Mouse (Mus musculus): ENCODE results near the gene Mroh2a. TPM values are rescaled to one million over a fixed set of nuclear protein-coding genes. Genes with fewer than 3 reads are reported as not detected.
"Not testable (repeated sequence)": the region's sequence is repeated elsewhere in the genome, so short reads cannot be mapped to it uniquely, and the experiment has no call there.

Mroh2a gene
- polyA plus RNA-seq, 1 experiment: 0.96 TPM

GRCm38 (mm10) chr1:88217576-88217975, 9.2 kb upstream of the Mroh2a start:
- Histone ChIP-seq H3K4me3 (ENCODE audit: control insufficient read depth, insufficient read depth, low read length) (no peak overlapping the region), H3K36me3 (ENCODE audit: control insufficient read depth, insufficient read depth, low read length) (no peaks in the 10 kb centered on the region), H3K27me3 (ENCODE audit: control insufficient read depth, insufficient read depth, low read length) (no peaks in the 10 kb centered on the region), H3K27ac (ENCODE audit: control insufficient read depth, insufficient read depth, low read length) (no peak overlapping the region), H3K4me1 (replicated peaks; ENCODE audit: control insufficient read depth, insufficient read depth, low read length) (no peaks in the 10 kb centered on the region)
- TF ChIP-seq POLR2A (IDR thresholded peaks at IDR 0.05; ENCODE audit: control insufficient read depth, extremely low read depth, insufficient read depth, low read length, poor library complexity): no peak
- no peak for TF ChIP-seq CTCF (IDR thresholded peaks at IDR 0.05; ENCODE audit: borderline replicate concordance, control insufficient read depth, extremely low read depth, insufficient read depth, low read length, poor library complexity)
- no peak for DNase-seq
- 49% methylated on average over 3 of the region's 3 CpGs for WGBS

- H3K27me3 ChIP-seq (ENCODE audit: control insufficient read depth, insufficient read depth, low read length): no peaks in the 10 kb centered on the region
- H3K4me3 ChIP-seq (ENCODE audit: control insufficient read depth, insufficient read depth, low read length): no peak overlapping the region
- 78% methylated on average over 9 of the region's 9 CpGs for WGBS
- H3K4me1 ChIP-seq (replicated peaks; ENCODE audit: control insufficient read depth, insufficient read depth, low read length): no peaks in the 10 kb centered on the region
- H3K27ac ChIP-seq (ENCODE audit: control insufficient read depth, insufficient read depth, low read length): no peak overlapping the region
- H3K36me3 ChIP-seq (ENCODE audit: control insufficient read depth, insufficient read depth, low read length): no peaks in the 10 kb centered on the region
- TF ChIP-seq CTCF (IDR thresholded peaks at IDR 0.05; ENCODE audit: borderline replicate concordance, control insufficient read depth, extremely low read depth, insufficient read depth, low read length, poor library complexity) (no peak), POLR2A (IDR thresholded peaks at IDR 0.05; ENCODE audit: control insufficient read depth, extremely low read depth, insufficient read depth, low read length, poor library complexity) (no peak)
- DNase-seq: no peak
Observed at GRCm38 (mm10) chr1:88218051-88218450, 8.7 kb upstream of the Mroh2a start.

- Histone ChIP-seq H3K36me3 (ENCODE audit: control insufficient read depth, insufficient read depth, low read length) (no peaks in the 10 kb centered on the region), H3K4me1 (replicated peaks; ENCODE audit: control insufficient read depth, insufficient read depth, low read length) (no peaks in the 10 kb centered on the region), H3K4me3 (ENCODE audit: control insufficient read depth, insufficient read depth, low read length) (no peak overlapping the region), H3K27me3 (ENCODE audit: control insufficient read depth, insufficient read depth, low read length) (no peaks in the 10 kb centered on the region), H3K27ac (ENCODE audit: control insufficient read depth, insufficient read depth, low read length) (no peak overlapping the region)
- no peak for DNase-seq
- TF ChIP-seq POLR2A (IDR thresholded peaks at IDR 0.05; ENCODE audit: control insufficient read depth, extremely low read depth, insufficient read depth, low read length, poor library complexity) (no peak), CTCF (IDR thresholded peaks at IDR 0.05; ENCODE audit: borderline replicate concordance, control insufficient read depth, extremely low read depth, insufficient read depth, low read length, poor library complexity) (no peak)
- 54% methylated on average over 4 of the region's 4 CpGs for WGBS
Observed at GRCm38 (mm10) chr1:88218591-88218990, 8.2 kb upstream of the Mroh2a start.

- Histone ChIP-seq H3K27me3 (ENCODE audit: control insufficient read depth, insufficient read depth, low read length) (no peaks in the 10 kb centered on the region), H3K4me1 (replicated peaks; ENCODE audit: control insufficient read depth, insufficient read depth, low read length) (no peaks in the 10 kb centered on the region), H3K36me3 (ENCODE audit: control insufficient read depth, insufficient read depth, low read length) (no peaks in the 10 kb centered on the region), H3K4me3 (ENCODE audit: control insufficient read depth, insufficient read depth, low read length) (no peak overlapping the region), H3K27ac (ENCODE audit: control insufficient read depth, insufficient read depth, low read length) (no peak overlapping the region)
- no peak for DNase-seq
- 21% methylated on average over 1 of the region's 1 CpGs for WGBS
- no peak for TF ChIP-seq POLR2A (IDR thresholded peaks at IDR 0.05; ENCODE audit: control insufficient read depth, extremely low read depth, insufficient read depth, low read length, poor library complexity)
- TF ChIP-seq CTCF (IDR thresholded peaks at IDR 0.05; ENCODE audit: borderline replicate concordance, control insufficient read depth, extremely low read depth, insufficient read depth, low read length, poor library complexity): no peak
Observed at GRCm38 (mm10) chr1:88219054-88219453, 7.7 kb upstream of the Mroh2a start.

GRCm38 (mm10) chr1:88220336-88220735, 6.5 kb upstream of the Mroh2a start:
- no peak for DNase-seq
- no peaks in the 10 kb centered on the region for H3K4me1 ChIP-seq (replicated peaks; ENCODE audit: control insufficient read depth, insufficient read depth, low read length)
- no peak overlapping the region for H3K4me3 ChIP-seq (ENCODE audit: control insufficient read depth, insufficient read depth, low read length)
- TF ChIP-seq POLR2A (IDR thresholded peaks at IDR 0.05; ENCODE audit: control insufficient read depth, extremely low read depth, insufficient read depth, low read length, poor library complexity) (no peak), CTCF (IDR thresholded peaks at IDR 0.05; ENCODE audit: borderline replicate concordance, control insufficient read depth, extremely low read depth, insufficient read depth, low read length, poor library complexity) (no peak)
- no peaks in the 10 kb centered on the region for H3K27me3 ChIP-seq (ENCODE audit: control insufficient read depth, insufficient read depth, low read length)
- no peak overlapping the region for H3K27ac ChIP-seq (ENCODE audit: control insufficient read depth, insufficient read depth, low read length)
- H3K36me3 ChIP-seq (ENCODE audit: control insufficient read depth, insufficient read depth, low read length): no peaks in the 10 kb centered on the region

DNA sequence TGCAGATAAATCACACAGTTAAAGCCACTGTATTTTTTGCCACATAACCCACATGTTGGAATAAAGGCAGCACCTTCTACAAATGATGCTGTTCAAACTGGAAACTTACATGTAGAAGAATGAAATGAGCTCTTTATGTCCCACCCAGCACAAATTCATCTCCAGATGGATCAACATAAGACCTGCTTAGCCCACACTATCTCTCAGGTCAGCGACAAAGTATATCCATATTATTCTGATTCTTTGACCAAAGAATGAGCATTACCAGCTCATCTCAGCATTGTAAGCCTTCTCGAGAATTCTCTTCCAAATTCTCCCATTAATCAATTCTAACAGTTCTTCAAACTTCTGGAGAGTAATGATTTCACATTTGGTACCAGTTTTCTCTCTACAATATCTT, 4.6 kb upstream of the Mroh2a start:
- TF ChIP-seq POLR2A (IDR thresholded peaks at IDR 0.05; ENCODE audit: control insufficient read depth, extremely low read depth, insufficient read depth, low read length, poor library complexity) (no peak), CTCF (IDR thresholded peaks at IDR 0.05; ENCODE audit: borderline replicate concordance, control insufficient read depth, extremely low read depth, insufficient read depth, low read length, poor library complexity) (no peak)
- Histone ChIP-seq H3K27me3 (ENCODE audit: control insufficient read depth, insufficient read depth, low read length) (no peaks in the 10 kb centered on the region), H3K4me1 (replicated peaks; ENCODE audit: control insufficient read depth, insufficient read depth, low read length) (no peaks in the 10 kb centered on the region), H3K4me3 (ENCODE audit: control insufficient read depth, insufficient read depth, low read length) (no peak overlapping the region), H3K27ac (ENCODE audit: control insufficient read depth, insufficient read depth, low read length) (no peak overlapping the region), H3K36me3 (ENCODE audit: control insufficient read depth, insufficient read depth, low read length) (no peaks in the 10 kb centered on the region)
- WGBS: 57% methylated on average over 2 of the region's 2 CpGs
- no peak for DNase-seq

DNA sequence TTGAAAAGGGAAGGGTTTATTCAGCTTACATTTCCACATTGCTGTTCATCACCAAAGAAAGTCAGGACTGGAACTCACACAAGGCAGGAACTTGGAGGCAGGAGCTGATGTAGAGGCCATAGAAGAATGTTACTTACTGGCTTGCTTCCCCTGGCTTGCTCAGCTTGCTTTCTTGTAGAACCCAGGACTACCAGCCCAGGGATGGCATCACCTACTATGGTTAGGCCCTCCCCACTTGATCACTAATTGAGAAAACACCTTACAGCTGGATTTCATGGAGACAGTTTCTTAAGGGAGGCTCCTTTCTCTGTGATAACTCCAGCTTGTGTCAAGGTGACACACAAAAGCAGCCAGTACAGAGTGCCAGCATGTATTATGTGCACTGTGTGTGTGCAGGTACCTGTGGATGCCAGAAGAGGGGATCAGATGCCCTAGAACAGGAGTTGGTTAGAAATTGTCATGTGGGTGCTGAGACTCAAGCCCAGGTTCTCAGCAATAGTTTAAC, 3.7 kb upstream of the Mroh2a start:
- not testable (repeated sequence) for H3K4me3 ChIP-seq (ENCODE audit: control insufficient read depth, insufficient read depth, low read length); H3K4me1 ChIP-seq (replicated peaks; ENCODE audit: control insufficient read depth, insufficient read depth, low read length); DNase-seq; H3K27me3 ChIP-seq (ENCODE audit: control insufficient read depth, insufficient read depth, low read length); H3K36me3 ChIP-seq (ENCODE audit: control insufficient read depth, insufficient read depth, low read length); H3K27ac ChIP-seq (ENCODE audit: control insufficient read depth, insufficient read depth, low read length)

Data from thymus, adult 2 months (tissue).